Mouse (Mus musculus): ENCODE measurements around the gene Kcnh8. TPM values are rescaled to one million over a fixed set of nuclear protein-coding genes. Genes with fewer than 3 reads are reported as not detected.

The Kcnh8 gene
- total and polyA plus RNA-seq, 3 experiments = not detected

GRCm38 (mm10) chr17:52722214-52722613, 119.7 kb downstream of the Kcnh8 start:
- H3K27me3 ChIP-seq (replicated peaks) = no peaks in the 10 kb centered on the region
- H3K27ac ChIP-seq (ENCODE audit: insufficient read depth, low read depth) = no peak overlapping the region
- H3K36me3 ChIP-seq (replicated peaks in 1 of 2; ENCODE audit: control insufficient read depth in 1 of 2, insufficient read depth in 1 of 2, low read length in 1 of 2) = no peaks in the 10 kb centered on the region
- TF ChIP-seq UBTF (IDR thresholded peaks at IDR 0.05; ENCODE audit: low read depth, low read length) = no peak
- no peak for TF ChIP-seq ZMIZ1 (IDR thresholded peaks at IDR 0.05; ENCODE audit: low read depth, low read length)
- TF ChIP-seq KAT2A (IDR thresholded peaks at IDR 0.05; ENCODE audit: insufficient replicate concordance, low read length) = no peak
- TF ChIP-seq IRF4 (IDR thresholded peaks at IDR 0.05; ENCODE audit: low read depth, low read length) = no peak
- TF ChIP-seq MEF2A (IDR thresholded peaks at IDR 0.05; ENCODE audit: borderline replicate concordance, low read depth, low read length) = no peak
- no peak for TF ChIP-seq POLR2AphosphoS2 (IDR thresholded peaks at IDR 0.05; ENCODE audit: low read depth, low read length)
- TF ChIP-seq MAZ (IDR thresholded peaks at IDR 0.05; ENCODE audit: low read depth, low read length) = no peak
- no peak for TF ChIP-seq USF1 (IDR thresholded peaks at IDR 0.05; ENCODE audit: low read depth, low read length)
- TF ChIP-seq ZKSCAN1 (IDR thresholded peaks at IDR 0.05; ENCODE audit: borderline replicate concordance, low read depth, low read length) = no peak
- no peak for TF ChIP-seq TCF12 (IDR thresholded peaks at IDR 0.05; ENCODE audit: low read depth, low read length)
- no peak for TF ChIP-seq ZNF384 (IDR thresholded peaks at IDR 0.05; ENCODE audit: low read depth, low read length)
- no peak for TF ChIP-seq MXI1 (IDR thresholded peaks at IDR 0.05; ENCODE audit: low read depth, low read length)
- TF ChIP-seq CHD2 (IDR thresholded peaks at IDR 0.05; ENCODE audit: low read length) = no peak
- no peak for TF ChIP-seq POLR2A (IDR thresholded peaks at IDR 0.05; ENCODE audit: low read depth, low read length)
- no peak for TF ChIP-seq NELFE (IDR thresholded peaks at IDR 0.05; ENCODE audit: low read depth, low read length)
- no peak for TF ChIP-seq USF2 (conservative IDR thresholded peaks at IDR 0.05; ENCODE audit: low read depth, low read length)
- no peak for DNase-seq (ENCODE audit: extremely low read depth)
- H3K9me3 ChIP-seq (replicated peaks; ENCODE audit: low read length) = peaks cover 51% of the 10 kb centered on the region
- H3K4me3 ChIP-seq (replicated peaks in 1 of 3; ENCODE audit: low read depth in 2 of 3, low read length in 2 of 3, poor library complexity in 1 of 3) = no peak overlapping the region
- no peak overlapping the region for H3K4me2 ChIP-seq (ENCODE audit: insufficient read depth, low read depth, poor library complexity, severe bottlenecking)
- H3K9ac ChIP-seq (ENCODE audit: insufficient read depth, low read depth) = no peak overlapping the region
- H3K79me2 ChIP-seq (replicated peaks; ENCODE audit: control insufficient read depth, extremely low read depth, insufficient read depth, poor library complexity, severe bottlenecking) = no peaks in the 10 kb centered on the region
- dilution Hi-C loops (cut with MboI; ENCODE audit: extremely low pct_ligation_motif_present, extremely low pct_unique_long_range_greater_than_20kb, low sequenced_read_pairs) (no loop called here), in situ Hi-C loops (cut with MboI; ENCODE audit: low pct_ligation_motif_present, low pct_unique_long_range_greater_than_20kb, low sequenced_read_pairs) (no loop called here)
- H3K4me1 ChIP-seq (ENCODE audit: control insufficient read depth in 1 of 2, insufficient read depth in 2 of 2) = no peaks in the 10 kb centered on the region

GRCm38 (mm10) chr17:52728806-52729205, 126.3 kb downstream of the Kcnh8 start:
- no peak for DNase-seq (ENCODE audit: extremely low read depth)
- Histone ChIP-seq H3K4me2 (ENCODE audit: insufficient read depth, low read depth, poor library complexity, severe bottlenecking) (no peak overlapping the region), H3K27ac (ENCODE audit: insufficient read depth, low read depth) (no peak overlapping the region), H3K79me2 (replicated peaks; ENCODE audit: control insufficient read depth, extremely low read depth, insufficient read depth, poor library complexity, severe bottlenecking) (no peaks in the 10 kb centered on the region), H3K4me3 (replicated peaks in 1 of 3; ENCODE audit: low read depth in 2 of 3, low read length in 2 of 3, poor library complexity in 1 of 3) (no peak overlapping the region), H3K36me3 (replicated peaks in 1 of 2; ENCODE audit: control insufficient read depth in 1 of 2, insufficient read depth in 1 of 2, low read length in 1 of 2) (no peaks in the 10 kb centered on the region), H3K9ac (ENCODE audit: insufficient read depth, low read depth) (no peak overlapping the region), H3K9me3 (replicated peaks; ENCODE audit: low read length) (peaks cover 35% of the 10 kb centered on the region), H3K4me1 (ENCODE audit: control insufficient read depth in 1 of 2, insufficient read depth in 2 of 2) (no peaks in the 10 kb centered on the region), H3K27me3 (replicated peaks) (no peaks in the 10 kb centered on the region)
- dilution Hi-C loops (cut with MboI; ENCODE audit: extremely low pct_ligation_motif_present, extremely low pct_unique_long_range_greater_than_20kb, low sequenced_read_pairs) (no loop called here), in situ Hi-C loops (cut with MboI; ENCODE audit: low pct_ligation_motif_present, low pct_unique_long_range_greater_than_20kb, low sequenced_read_pairs) (no loop called here)
- TF ChIP-seq NELFE (IDR thresholded peaks at IDR 0.05; ENCODE audit: low read depth, low read length) = no peak
- TF ChIP-seq ETS1 (conservative IDR thresholded peaks at IDR 0.05; ENCODE audit: low read depth, low read length) = no peak
- no peak for TF ChIP-seq JUN (IDR thresholded peaks at IDR 0.05; ENCODE audit: insufficient read depth, low read depth, low read length)
- TF ChIP-seq ZC3H11A (IDR thresholded peaks at IDR 0.05; ENCODE audit: low read depth, low read length) = no peak
- no peak for TF ChIP-seq BHLHE40 (IDR thresholded peaks at IDR 0.05; ENCODE audit: low read depth, low read length)
- TF ChIP-seq ZMIZ1 (IDR thresholded peaks at IDR 0.05; ENCODE audit: low read depth, low read length) = no peak
- TF ChIP-seq MAZ (IDR thresholded peaks at IDR 0.05; ENCODE audit: low read depth, low read length) = no peak
- no peak for TF ChIP-seq UBTF (IDR thresholded peaks at IDR 0.05; ENCODE audit: low read depth, low read length)
- TF ChIP-seq ZKSCAN1 (IDR thresholded peaks at IDR 0.05; ENCODE audit: borderline replicate concordance, low read depth, low read length) = no peak
- TF ChIP-seq HCFC1 (IDR thresholded peaks at IDR 0.05; ENCODE audit: low read depth, low read length) = no peak
- TF ChIP-seq CHD1 (IDR thresholded peaks at IDR 0.05; ENCODE audit: low read depth, low read length) = no peak
- TF ChIP-seq TBP (conservative IDR thresholded peaks at IDR 0.05; ENCODE audit: low read depth, low read length) = no peak
- no peak for TF ChIP-seq USF1 (IDR thresholded peaks at IDR 0.05; ENCODE audit: low read depth, low read length)
- TF ChIP-seq USF2 (conservative IDR thresholded peaks at IDR 0.05; ENCODE audit: low read depth, low read length) = no peak
- TF ChIP-seq MEF2A (IDR thresholded peaks at IDR 0.05; ENCODE audit: borderline replicate concordance, low read depth, low read length) = no peak
- TF ChIP-seq ELF1 (IDR thresholded peaks at IDR 0.05; ENCODE audit: low read depth, low read length) = no peak
- no peak for TF ChIP-seq NRF1 (IDR thresholded peaks at IDR 0.05; ENCODE audit: low read depth, low read length)
- TF ChIP-seq GABPA (IDR thresholded peaks at IDR 0.05; ENCODE audit: insufficient replicate concordance, low read depth, low read length) = no peak
- TF ChIP-seq MYC (IDR thresholded peaks at IDR 0.05; ENCODE audit: low read depth, low read length) = no peak
